Mouse (Mus musculus): ENCODE measurements around the gene 4833427G06Rik. TPM values are rescaled to one million over a fixed set of nuclear protein-coding genes. Genes with fewer than 3 reads are reported as not detected.

The 4833427G06Rik gene
- polyA plus RNA-seq, 1 experiment, result 2.0 TPM

DNA sequence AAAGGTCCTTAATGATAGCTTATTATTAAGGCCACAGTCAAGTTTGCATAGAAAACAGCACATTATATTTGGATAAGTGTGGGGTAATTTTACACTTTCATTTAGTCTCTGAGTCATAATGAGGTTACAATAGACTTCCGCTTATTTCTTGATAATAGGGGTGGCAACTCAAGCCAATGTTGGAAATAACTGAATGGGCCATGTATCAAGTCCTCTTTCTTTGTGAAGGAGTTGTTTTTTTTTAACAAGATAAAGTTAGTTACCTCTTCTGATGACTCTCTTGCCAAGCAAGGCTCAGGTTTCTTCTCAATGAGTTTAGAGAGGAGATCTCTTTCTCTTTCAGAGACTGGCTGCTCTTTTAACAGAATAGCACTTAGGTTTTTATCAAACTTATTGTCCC, 36.4 kb upstream of the 4833427G06Rik start:
- no peaks in the 10 kb centered on the region for H3K79me2 ChIP-seq (ENCODE audit: control insufficient read depth, insufficient read depth)
- no peak overlapping the region for H3K4me3 ChIP-seq (ENCODE audit: insufficient read depth, poor library complexity, severe bottlenecking)
- H3K79me3 ChIP-seq (ENCODE audit: low read depth), result no peaks in the 10 kb centered on the region
- H3ac ChIP-seq (ENCODE audit: control insufficient read depth, insufficient read length, low read depth), result no peak overlapping the region
- H3K36me3 ChIP-seq (ENCODE audit: control insufficient read depth, insufficient read depth), result no peaks in the 10 kb centered on the region
- no peaks in the 10 kb centered on the region for H3K27me3 ChIP-seq (ENCODE audit: control insufficient read depth, insufficient read depth, insufficient read length)
- TF ChIP-seq CEBPB (IDR thresholded peaks at IDR 0.05; ENCODE audit: low read depth), result no peak
- TF ChIP-seq CTCF (IDR thresholded peaks at IDR 0.05; ENCODE audit: control insufficient read depth, insufficient read depth, insufficient read length), result no peak
- no peak for TF ChIP-seq MAX (IDR thresholded peaks at IDR 0.05)
- no peak for TF ChIP-seq USF1 (IDR thresholded peaks at IDR 0.05; ENCODE audit: low read depth)

DNA sequence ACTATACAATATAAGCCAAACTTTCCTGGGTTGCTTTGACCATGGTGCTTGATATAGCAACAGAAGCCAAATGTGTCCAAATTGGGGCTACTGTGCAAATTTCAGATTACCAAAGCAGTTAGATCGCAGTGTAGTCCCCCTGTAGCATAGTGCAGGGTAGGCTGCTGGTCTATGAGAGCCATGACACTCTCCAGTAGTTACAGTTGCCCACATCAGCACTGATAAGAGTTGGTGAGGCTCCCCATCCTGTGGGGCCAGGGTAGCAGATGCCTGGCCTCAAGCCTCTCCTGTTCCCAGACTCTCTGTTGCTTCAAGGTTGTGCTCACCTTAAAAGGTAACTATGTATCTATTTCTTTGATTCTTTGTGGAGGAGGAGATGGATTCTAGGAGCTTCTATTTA, 36.0 kb upstream of the 4833427G06Rik start:
- no peaks in the 10 kb centered on the region for H3K79me3 ChIP-seq (ENCODE audit: low read depth)
- no peaks in the 10 kb centered on the region for H3K27me3 ChIP-seq (ENCODE audit: control insufficient read depth, insufficient read depth, insufficient read length)
- no peak overlapping the region for H3K4me3 ChIP-seq (ENCODE audit: insufficient read depth, poor library complexity, severe bottlenecking)
- no peaks in the 10 kb centered on the region for H3K79me2 ChIP-seq (ENCODE audit: control insufficient read depth, insufficient read depth)
- TF ChIP-seq MYOG (IDR thresholded peaks at IDR 0.05; ENCODE audit: control insufficient read depth, extremely low read depth, insufficient read length), result no peak
- TF ChIP-seq CEBPB (IDR thresholded peaks at IDR 0.05; ENCODE audit: low read depth), result no peak
- no peak for TF ChIP-seq USF1 (IDR thresholded peaks at IDR 0.05; ENCODE audit: low read depth)
- no peak for TF ChIP-seq CTCF (IDR thresholded peaks at IDR 0.05; ENCODE audit: control insufficient read depth, insufficient read depth, insufficient read length)
- no peak for TF ChIP-seq MYOD1 (IDR thresholded peaks at IDR 0.05; ENCODE audit: control insufficient read depth, insufficient read length, low read depth)
- TF ChIP-seq MAX (IDR thresholded peaks at IDR 0.05), result no peak
- no peak for TF ChIP-seq FOSL1 (IDR thresholded peaks at IDR 0.05; ENCODE audit: insufficient read depth, low read length, poor library complexity, severe bottlenecking)
- no peaks in the 10 kb centered on the region for H3K36me3 ChIP-seq (ENCODE audit: control insufficient read depth, insufficient read depth)
- H3ac ChIP-seq (ENCODE audit: control insufficient read depth, insufficient read length, low read depth), result no peak overlapping the region

DNA sequence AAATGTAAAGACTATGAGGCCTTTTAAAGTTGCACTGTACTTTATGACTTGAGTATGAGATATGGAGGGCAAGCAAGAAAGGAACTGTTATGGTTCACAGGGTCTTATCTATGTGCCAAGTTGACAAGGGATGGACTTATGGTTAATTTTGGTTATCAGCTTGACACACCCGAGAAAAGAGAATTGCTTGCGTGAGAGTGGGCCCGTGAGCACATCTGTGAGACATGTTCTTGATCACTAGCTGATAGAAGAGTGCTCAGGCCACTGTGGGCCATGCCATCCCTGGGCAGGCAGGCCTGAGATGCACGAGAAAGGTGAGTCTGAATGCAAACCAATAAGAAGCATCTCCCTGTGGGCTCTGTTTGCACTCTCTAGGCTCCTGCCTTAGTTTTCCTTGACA, 35.6 kb upstream of the 4833427G06Rik start:
- Histone ChIP-seq H3K79me2 (ENCODE audit: control insufficient read depth, insufficient read depth) (no peaks in the 10 kb centered on the region), H3ac (ENCODE audit: control insufficient read depth, insufficient read length, low read depth) (no peak overlapping the region), H3K79me3 (ENCODE audit: low read depth) (no peaks in the 10 kb centered on the region), H3K36me3 (ENCODE audit: control insufficient read depth, insufficient read depth) (no peaks in the 10 kb centered on the region), H3K27me3 (ENCODE audit: control insufficient read depth, insufficient read depth, insufficient read length) (no peaks in the 10 kb centered on the region), H3K4me3 (ENCODE audit: insufficient read depth, poor library complexity, severe bottlenecking) (no peak overlapping the region)
- TF ChIP-seq FOSL1 (IDR thresholded peaks at IDR 0.05; ENCODE audit: insufficient read depth, low read length, poor library complexity, severe bottlenecking) (no peak), CEBPB (IDR thresholded peaks at IDR 0.05; ENCODE audit: low read depth) (no peak), MAX (IDR thresholded peaks at IDR 0.05) (no peak), USF1 (IDR thresholded peaks at IDR 0.05; ENCODE audit: low read depth) (no peak), MYOG (IDR thresholded peaks at IDR 0.05; ENCODE audit: control insufficient read depth, extremely low read depth, insufficient read length) (no peak), MYOD1 (IDR thresholded peaks at IDR 0.05; ENCODE audit: control insufficient read depth, insufficient read length, low read depth) (no peak), CTCF (IDR thresholded peaks at IDR 0.05; ENCODE audit: control insufficient read depth, insufficient read depth, insufficient read length) (no peak)

DNA sequence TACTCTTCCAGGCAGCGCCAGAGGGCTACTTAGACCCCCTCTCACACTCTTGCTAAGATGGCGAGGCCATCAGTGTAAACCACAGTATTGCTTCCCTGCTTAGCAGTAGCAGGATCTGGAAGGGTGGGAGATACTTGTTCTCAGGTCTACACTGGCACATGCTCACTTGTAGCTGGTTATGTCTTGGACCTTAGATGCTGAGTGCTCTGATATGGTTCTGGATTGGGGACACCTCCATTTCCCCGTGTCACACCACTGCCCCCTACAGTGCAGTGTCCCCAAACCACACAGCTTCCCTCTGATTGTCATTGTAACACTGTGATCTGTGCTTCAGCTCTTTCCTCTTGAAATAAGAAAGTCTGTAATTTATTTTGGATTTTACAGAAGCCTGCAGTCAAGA, 35.1 kb upstream of the 4833427G06Rik start:
- Histone ChIP-seq H3K4me3 (ENCODE audit: insufficient read depth, poor library complexity, severe bottlenecking) (no peak overlapping the region), H3ac (ENCODE audit: control insufficient read depth, insufficient read length, low read depth) (no peak overlapping the region), H3K79me2 (ENCODE audit: control insufficient read depth, insufficient read depth) (no peaks in the 10 kb centered on the region), H3K36me3 (ENCODE audit: control insufficient read depth, insufficient read depth) (no peaks in the 10 kb centered on the region), H3K79me3 (ENCODE audit: low read depth) (no peaks in the 10 kb centered on the region), H3K27me3 (ENCODE audit: control insufficient read depth, insufficient read depth, insufficient read length) (no peaks in the 10 kb centered on the region)
- TF ChIP-seq CEBPB (IDR thresholded peaks at IDR 0.05; ENCODE audit: low read depth) (no peak), MYOG (IDR thresholded peaks at IDR 0.05; ENCODE audit: control insufficient read depth, extremely low read depth, insufficient read length) (no peak), MAX (IDR thresholded peaks at IDR 0.05) (no peak), MYOD1 (IDR thresholded peaks at IDR 0.05; ENCODE audit: control insufficient read depth, insufficient read length, low read depth) (no peak), USF1 (IDR thresholded peaks at IDR 0.05; ENCODE audit: low read depth) (no peak), CTCF (IDR thresholded peaks at IDR 0.05; ENCODE audit: control insufficient read depth, insufficient read depth, insufficient read length) (no peak)

DNA sequence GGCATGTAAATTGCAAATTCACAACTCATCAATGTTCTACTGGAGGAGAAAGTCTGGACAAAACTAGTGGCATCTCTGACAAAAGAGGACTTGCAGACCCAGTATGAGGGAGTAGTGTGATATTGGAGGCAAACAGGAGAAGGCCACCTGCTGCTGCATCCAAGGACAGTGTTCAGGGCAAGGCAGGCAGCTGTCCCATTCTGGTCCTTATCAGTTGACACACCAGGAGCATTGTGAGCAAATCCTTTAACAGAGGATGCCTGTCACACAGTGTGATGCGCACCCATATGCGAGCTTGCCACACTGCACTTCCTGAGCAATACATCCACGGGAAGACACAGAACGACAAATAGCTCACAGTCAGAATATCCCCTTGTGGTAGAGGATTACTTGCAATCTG, 12.9 kb upstream of the 4833427G06Rik start:
- no peaks in the 10 kb centered on the region for H3K27me3 ChIP-seq (ENCODE audit: control insufficient read depth, insufficient read depth, insufficient read length)
- H3K4me3 ChIP-seq (ENCODE audit: insufficient read depth, poor library complexity, severe bottlenecking), result no peak overlapping the region
- no peaks in the 10 kb centered on the region for H3K79me3 ChIP-seq (ENCODE audit: low read depth)
- TF ChIP-seq CTCF (IDR thresholded peaks at IDR 0.05; ENCODE audit: control insufficient read depth, insufficient read depth, insufficient read length), result no peak
- TF ChIP-seq MYOD1 (IDR thresholded peaks at IDR 0.05; ENCODE audit: control insufficient read depth, insufficient read length, low read depth), result no peak
- TF ChIP-seq USF1 (IDR thresholded peaks at IDR 0.05; ENCODE audit: low read depth), result no peak
- no peak for TF ChIP-seq FOSL1 (IDR thresholded peaks at IDR 0.05; ENCODE audit: insufficient read depth, low read length, poor library complexity, severe bottlenecking)
- TF ChIP-seq MYOG (IDR thresholded peaks at IDR 0.05; ENCODE audit: control insufficient read depth, extremely low read depth, insufficient read length), result no peak
- TF ChIP-seq MAX (IDR thresholded peaks at IDR 0.05), result no peak
- no peak for TF ChIP-seq CEBPB (IDR thresholded peaks at IDR 0.05; ENCODE audit: low read depth)
- no peak overlapping the region for H3ac ChIP-seq (ENCODE audit: control insufficient read depth, insufficient read length, low read depth)
- no peaks in the 10 kb centered on the region for H3K36me3 ChIP-seq (ENCODE audit: control insufficient read depth, insufficient read depth)
- no peaks in the 10 kb centered on the region for H3K79me2 ChIP-seq (ENCODE audit: control insufficient read depth, insufficient read depth)

DNA sequence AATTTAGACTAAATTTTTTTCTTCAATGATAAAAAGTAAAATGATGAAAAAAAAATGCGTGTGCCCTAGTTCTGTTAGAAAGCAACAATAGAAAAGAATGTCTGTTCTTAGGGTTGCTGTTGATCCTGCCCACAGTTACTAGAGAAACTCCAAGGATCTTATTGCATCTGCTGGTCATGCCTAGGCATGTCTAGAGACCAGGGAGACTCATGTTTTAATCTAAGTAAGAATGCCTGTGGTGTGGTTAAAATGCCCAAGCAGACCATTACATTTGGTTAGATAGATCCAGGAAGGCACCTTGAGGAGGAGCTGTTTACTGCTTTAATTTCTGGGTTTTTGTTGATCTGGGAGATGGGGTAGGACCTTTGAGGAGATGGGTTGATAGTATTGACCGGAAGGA, 3.9 kb upstream of the 4833427G06Rik start:
- Histone ChIP-seq H3K4me3 (ENCODE audit: insufficient read depth, poor library complexity, severe bottlenecking) (no peak overlapping the region), H3K79me2 (ENCODE audit: control insufficient read depth, insufficient read depth) (no peaks in the 10 kb centered on the region), H3K27me3 (ENCODE audit: control insufficient read depth, insufficient read depth, insufficient read length) (no peaks in the 10 kb centered on the region), H3ac (ENCODE audit: control insufficient read depth, insufficient read length, low read depth) (no peak overlapping the region), H3K79me3 (ENCODE audit: low read depth) (no peaks in the 10 kb centered on the region), H3K36me3 (ENCODE audit: control insufficient read depth, insufficient read depth) (no peaks in the 10 kb centered on the region)
- no peak for TF ChIP-seq USF1 (IDR thresholded peaks at IDR 0.05; ENCODE audit: low read depth)

Measured in C2C12 (cell line).